In the genomic region with DNA sequence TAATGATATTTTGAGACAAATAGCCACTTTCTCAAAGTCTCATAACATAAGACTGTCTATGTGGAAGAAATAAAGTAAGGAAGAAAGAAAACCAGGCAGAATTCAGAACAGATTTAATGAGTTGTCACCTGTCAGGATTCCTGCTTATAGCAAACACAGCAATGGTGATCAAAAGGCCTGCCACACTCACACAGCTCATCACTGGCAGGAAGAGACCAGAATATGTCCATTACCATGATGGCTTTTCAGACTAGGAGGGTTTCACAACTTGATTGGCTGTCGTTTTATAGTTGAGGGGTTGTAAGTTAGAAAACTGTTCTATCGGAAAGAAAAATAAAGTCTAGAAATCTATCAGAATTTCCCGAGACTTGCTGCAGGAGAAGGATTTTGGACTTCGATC, we compare ENCODE assay signal across 16 mouse cellular contexts.
"Had no signal": no experiment of that assay in that cellular context is flagged by ENCODE, and none has a peak within 500 bp of the region (broad histone marks: within the 10 kb centered on the region; RNA-seq: fewer than 3 reads in every experiment).

No protein-coding gene starts in this region.

- H3K9me3 ChIP-seq: neural tube, embryonic 13.5 days; neural tube, embryonic 15.5 days; stomach, embryonic 15.5 days had no signal

- H3K9ac ChIP-seq: neural tube, embryonic 13.5 days; neural tube, embryonic 15.5 days; stomach, embryonic 15.5 days had no signal

- H3K4me2 ChIP-seq: neural tube, embryonic 13.5 days; neural tube, embryonic 15.5 days; stomach, embryonic 15.5 days had no signal

- H3K4me1 ChIP-seq: neural tube, embryonic 13.5 days; neural tube, embryonic 15.5 days; stomach, embryonic 15.5 days had no signal

- DNase-seq: retina, postnatal 1 day; right cerebral cortex, adult 18-20 months; right cerebral cortex, postnatal 14 days; right cerebral cortex, postnatal 25 days; right cerebral cortex, postnatal 4 days; spleen, adult 18-20 months; thymus, adult 18-20 months; thymus, adult 2 months; thymus, postnatal 14 days; thymus, postnatal 25 days; thymus, postnatal 36 days; thymus, postnatal 4 days had no signal

- H3K36me3 ChIP-seq: neural tube, embryonic 13.5 days; neural tube, embryonic 15.5 days; stomach, embryonic 15.5 days had no signal

- H3K4me3 ChIP-seq: neural tube, embryonic 13.5 days; neural tube, embryonic 15.5 days; stomach, embryonic 15.5 days had no signal

- H3K27ac ChIP-seq: neural tube, embryonic 13.5 days; neural tube, embryonic 15.5 days; stomach, embryonic 15.5 days; stomach, postnatal 0 days had no signal

- H3K27me3 ChIP-seq: neural tube, embryonic 13.5 days; neural tube, embryonic 15.5 days; stomach, embryonic 15.5 days had no signal
